Mouse (Mus musculus) MEL-GATA-1-ER (cell line): Measurements from ENCODE around the gene Smarca4.
"Not testable (repeated sequence)": the region's sequence is repeated elsewhere in the genome, so short reads cannot be mapped to it uniquely, and the experiment has no call there.

Experiments
- DNase-seq: peaks from one replicate; pipeline ENCODE4 v3.0.0-alpha.2; 2012; ENCODE audit warnings: low read depth; ENCODE audit errors: extremely low read depth

The Smarca4 gene

DNA sequence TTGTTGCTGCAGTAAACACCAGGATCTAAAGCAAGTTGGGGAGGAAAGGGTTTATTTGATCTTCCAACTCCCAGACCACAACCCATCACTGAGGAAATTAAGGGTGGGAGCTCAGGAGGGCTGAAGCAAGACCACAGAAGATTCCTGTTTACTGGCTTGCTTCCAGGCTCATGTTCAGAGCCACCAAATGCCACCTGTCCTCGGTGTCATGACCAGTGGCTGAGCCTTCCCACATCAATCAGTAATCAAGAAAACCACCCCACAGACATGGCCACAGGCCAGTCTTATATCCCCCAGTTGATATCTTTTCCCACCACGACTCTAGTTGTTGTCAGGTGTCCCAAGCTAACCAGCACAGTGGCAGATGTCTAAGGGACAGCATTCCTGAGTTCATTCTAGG is 37.3 kb downstream of the Smarca4 start:
- no peak for DNase-seq

DNA sequence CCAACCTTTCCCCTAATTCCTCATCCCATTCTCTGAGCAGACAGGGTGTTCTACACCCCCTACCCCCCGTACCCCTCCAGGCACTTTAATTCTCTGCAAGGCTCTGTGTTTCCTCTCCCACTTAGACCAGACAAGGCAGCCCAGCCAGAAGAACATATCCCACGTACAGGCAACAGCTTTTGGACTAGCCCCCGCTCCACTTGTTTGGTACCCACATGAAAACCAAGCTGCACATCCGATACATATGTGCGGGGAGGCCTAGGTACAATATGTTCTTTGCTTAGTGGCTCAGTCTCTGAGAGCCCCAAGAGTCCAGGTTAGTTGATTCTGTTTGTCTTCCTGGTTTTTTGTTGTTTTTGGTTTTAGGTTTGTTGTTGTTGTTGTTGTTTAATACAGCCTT is 46.1 kb downstream of the Smarca4 start:
- DNase-seq = no peak

- DNase-seq = no peak
These were observed 53.0 kb downstream of the Smarca4 start for GRCm38 (mm10) chr9:21668946-21669345.

DNA sequence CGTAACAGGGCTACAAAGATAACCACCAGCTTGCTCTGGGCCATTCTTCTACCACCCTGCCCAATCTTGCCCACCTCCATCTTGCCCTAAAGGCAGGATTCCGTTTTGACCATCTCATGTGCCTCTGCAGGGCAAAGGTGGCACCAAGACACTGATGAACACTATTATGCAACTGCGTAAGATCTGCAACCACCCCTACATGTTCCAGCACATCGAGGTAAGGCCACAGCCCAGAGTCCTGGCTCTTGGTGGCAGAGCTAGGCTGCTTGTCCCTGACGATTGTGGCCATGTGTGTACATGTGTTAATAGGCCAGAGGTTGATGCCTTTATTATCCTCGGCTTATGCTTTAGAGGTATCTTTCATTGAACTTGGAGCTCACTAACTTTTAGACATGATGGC is 54.4 kb downstream of the Smarca4 start:
- no peak for DNase-seq

- no peak for DNase-seq
These were observed 55.8 kb downstream of the Smarca4 start for GRCm38 (mm10) chr9:21671753-21672152.

DNA sequence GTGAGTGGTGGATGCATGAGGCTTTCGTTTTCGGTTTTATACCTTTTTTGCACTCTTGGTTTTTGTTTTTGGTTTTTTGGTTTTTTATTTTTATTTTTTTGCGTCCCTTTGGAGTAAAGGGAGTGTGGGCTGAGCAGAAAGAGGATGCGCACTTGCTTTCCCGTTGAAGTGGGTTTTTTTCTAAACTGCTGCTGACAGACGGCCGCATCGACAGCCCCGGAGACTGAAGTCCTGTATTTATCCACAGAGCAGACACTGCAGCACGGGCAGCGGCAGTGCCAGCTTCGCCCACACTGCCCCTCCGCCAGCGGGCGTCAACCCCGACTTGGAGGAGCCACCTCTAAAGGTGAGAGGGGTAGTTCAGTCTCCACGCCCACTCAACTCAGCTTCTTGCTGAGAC is 61.7 kb downstream of the Smarca4 start:
- DNase-seq = no peak

DNA sequence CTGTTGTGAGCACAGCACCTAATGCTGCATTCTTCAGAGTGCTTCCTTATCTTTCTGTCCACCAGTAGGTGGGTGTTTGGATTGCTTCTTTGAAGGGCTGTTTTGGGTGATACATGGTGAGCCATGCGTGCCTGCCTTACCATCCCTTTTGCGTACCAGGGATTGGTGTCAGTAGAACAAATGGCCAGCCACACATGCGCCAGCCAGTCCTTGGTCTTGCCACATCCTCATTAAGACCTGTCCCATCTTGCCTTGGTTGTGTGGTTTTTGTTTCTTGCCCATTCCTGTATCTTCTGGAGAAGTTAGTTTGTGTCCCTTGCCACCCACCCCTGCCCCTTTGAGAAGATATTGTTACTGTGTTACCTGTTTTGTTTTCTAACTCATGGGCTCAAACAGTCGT is 64.5 kb downstream of the Smarca4 start:
- no peak for DNase-seq

DNA sequence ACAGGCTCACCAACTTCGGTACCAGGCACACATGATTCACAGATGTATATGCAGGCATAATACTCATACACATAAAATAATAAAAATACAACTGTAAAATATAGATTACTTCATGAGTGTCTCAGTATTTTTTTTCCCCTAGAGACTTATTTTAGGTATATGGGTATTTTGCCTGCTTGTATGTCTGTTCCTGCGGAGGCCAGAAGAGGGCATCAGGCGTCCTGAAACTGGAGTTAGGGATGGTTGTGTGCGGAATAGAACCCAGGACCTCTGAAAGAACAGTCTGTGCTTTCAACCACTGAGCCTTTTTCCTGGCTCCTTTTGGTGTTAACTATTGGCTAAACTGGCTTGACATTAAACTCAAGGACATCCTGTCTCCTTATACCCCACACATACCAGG is 66.9 kb downstream of the Smarca4 start:
- no peak for DNase-seq

DNA sequence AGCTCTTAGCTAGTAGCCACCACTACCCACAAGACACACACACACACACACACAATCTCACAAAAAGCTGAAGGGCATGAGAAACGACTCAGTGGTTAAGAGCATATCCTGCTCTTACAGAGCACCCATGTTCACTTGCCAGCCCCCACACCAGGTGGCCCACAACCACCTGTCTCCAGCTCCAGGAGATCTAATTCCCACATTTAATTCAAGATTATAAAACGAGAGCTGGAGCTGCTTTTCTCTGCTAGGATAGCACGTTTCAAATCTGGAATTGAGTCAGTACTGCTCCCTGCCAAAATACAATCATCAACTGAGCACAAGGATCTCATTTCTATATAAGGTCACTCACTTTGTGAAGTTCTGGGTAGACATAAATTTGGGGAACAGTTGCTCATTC is 67.9 kb downstream of the Smarca4 start:
- DNase-seq = no peak

- no peak for DNase-seq
These were observed 72.6 kb downstream of the Smarca4 start for GRCm38 (mm10) chr9:21688554-21688953.

- DNase-seq = no peak
These were observed 74.1 kb downstream of the Smarca4 start for GRCm38 (mm10) chr9:21690031-21690430.

- DNase-seq = no peak
These were observed 75.9 kb downstream of the Smarca4 start for GRCm38 (mm10) chr9:21691862-21692261.

GRCm38 (mm10) chr9:21692491-21692890 is 76.5 kb downstream of the Smarca4 start:
- no peak for DNase-seq

GRCm38 (mm10) chr9:21694071-21694470 is 78.1 kb downstream of the Smarca4 start:
- no peak for DNase-seq

DNA sequence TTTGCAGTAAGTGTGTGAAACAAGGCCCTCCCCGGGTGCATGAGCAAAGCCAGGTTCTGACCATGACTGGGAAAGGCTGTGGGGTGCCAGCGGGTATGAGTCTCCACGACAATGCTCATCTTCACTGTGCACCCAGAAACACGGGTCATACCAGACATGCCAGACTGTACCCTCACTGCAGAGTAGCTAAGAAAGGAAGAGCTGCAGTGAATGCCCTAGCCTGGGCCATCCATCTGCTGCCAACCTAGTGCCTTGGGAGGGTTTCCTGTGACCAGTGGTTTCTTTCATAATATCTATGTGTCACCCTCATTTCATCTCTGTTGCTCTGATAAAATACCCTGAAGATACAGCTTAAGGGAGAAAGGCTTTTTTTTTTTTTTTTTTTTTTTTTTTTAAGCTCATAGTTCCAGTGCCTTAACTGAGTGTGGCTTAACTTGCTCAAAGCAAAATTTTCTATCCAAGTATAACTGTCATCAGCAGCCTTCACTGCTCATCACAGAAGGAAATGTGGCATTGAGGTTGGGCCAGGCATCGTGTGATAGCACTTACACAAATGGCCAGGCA is 79.3 kb downstream of the Smarca4 start:
- no peak for DNase-seq

DNA sequence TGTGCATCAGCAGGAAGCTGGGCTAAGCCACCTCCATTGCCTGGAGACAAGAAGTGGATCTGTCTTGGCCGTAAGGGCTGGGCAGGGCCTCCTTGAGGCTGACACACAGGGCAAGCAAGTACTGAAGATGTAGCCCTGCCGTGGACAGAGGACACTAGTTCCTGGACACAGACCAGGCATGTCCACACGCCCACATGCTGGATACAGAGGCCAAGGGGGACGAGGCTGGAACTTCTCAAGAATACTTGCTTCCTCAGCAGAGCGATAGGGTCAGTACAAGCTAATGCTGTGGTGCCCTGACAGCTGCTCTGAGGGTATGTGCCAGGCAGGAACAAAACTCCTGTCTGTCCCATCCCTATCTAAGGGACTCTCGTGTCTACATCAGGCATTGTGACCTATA is 81.2 kb downstream of the Smarca4 start:
- no peak for DNase-seq

DNA sequence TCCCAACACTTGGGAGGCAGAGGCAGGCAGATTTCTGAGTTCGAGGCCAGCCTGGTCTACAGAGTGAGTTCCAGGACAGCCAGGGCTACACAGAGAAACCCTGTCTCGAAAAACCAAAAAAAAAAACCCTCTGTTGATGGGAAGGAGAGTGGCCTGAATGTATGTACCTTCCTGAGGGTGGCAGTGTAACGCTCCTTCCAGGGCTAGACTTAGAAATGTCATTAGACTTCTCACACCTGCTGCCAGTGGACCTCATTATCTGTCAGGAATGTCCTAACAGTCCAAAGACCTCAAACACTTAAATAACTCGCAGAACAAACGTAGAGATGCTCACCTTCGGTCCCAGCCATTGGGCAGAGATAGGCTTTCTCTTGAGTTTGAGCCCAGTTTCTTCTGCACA is 83.3 kb downstream of the Smarca4 start:
- DNase-seq = not testable (repeated sequence)

DNA sequence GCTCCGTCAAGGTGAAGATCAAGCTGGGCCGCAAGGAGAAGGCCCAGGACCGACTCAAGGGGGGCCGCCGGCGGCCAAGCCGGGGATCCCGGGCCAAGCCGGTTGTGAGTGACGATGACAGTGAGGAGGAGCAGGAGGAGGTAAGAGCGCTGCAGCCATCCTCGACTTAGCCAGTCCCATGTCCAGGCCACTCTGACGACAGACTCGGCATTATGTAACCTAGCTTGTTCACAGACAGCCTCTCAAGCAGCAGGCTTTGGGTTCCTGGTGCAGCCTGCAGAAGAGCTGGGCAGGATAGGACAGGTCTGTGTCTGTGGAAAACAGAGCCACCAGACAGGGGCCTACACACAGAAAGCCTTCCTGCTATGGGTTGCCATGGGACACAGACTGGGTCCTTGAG is 85.1 kb downstream of the Smarca4 start:
- DNase-seq = no peak

- no peak for DNase-seq
These were observed 87.5 kb downstream of the Smarca4 start for GRCm38 (mm10) chr9:21703494-21703893.

GRCm38 (mm10) chr9:21706085-21706484 is 90.1 kb downstream of the Smarca4 start:
- no peak for DNase-seq

DNA sequence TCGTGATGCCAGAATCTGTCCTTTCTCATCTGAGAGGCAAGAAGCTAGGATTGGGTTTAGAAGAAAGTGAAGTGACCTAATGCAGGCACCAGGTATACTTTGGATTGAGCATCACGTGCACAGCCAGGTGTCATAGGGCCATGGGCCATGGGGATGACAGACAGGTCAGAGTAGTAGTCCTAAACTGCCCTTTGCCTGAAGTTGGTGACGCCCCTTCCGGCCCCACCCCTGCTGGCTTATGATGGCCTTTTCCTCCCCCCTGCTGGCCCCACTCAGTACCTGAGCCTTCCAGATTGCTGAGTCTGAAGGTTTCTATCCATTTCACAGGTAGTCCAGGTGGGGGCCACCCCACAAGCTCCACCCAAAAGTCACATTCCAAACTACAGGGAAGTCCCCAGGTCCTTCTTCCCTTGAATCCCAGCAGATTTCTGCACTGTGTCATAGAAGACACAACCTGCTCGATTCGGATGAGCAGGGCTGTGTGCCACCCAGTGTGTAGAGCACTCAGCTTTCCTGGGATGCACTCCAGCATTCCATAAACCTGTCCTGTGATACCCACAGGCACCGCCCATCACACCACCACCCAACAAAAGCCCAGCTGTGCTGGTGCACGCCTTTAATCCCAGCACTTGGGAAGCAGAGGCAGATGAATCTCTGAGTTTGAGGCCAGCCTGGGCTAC is 90.8 kb downstream of the Smarca4 start:
- DNase-seq = no peak

DNA sequence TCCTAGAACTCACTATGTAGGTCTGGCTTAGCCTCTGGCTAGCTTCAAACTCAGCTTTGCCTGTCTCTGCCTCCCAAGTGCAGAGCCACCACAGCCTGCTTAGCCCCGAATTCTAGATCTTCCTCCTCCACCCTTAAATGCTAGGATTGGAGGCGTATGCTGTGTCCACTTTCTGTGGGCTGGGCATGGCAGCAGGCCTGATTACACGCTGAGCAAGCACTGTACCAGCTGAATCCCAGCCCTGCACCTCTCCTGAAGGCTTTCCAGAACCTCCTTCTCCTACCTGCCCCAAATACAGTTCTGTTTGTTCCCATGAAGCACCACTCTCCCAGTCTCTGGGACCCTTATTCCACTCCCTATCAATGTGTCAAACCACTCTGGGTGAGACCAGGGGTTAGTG is 93.4 kb downstream of the Smarca4 start:
- DNase-seq = no peak

DNA sequence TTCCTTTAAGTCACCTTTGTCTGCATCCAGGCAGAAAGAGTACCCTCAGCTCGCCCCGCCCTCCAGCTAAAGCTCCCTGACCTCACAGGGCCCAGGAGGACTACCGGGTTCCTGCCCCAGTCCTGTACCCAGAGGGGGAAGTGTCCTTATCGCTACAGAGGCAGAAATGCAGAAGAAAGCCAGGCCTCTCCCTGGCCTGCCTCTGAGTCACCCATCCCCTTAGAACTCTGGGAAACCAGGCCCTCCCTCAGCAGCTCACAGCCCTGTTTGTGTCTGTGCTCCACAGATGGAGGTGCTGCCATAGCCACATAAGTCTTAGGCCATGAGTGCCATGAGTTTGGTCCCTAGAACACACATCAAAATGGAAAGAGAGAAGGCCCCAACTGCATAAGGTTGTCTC is 99.3 kb downstream of the Smarca4 start:
- peak; percentile 98 for DNase-seq

DNA sequence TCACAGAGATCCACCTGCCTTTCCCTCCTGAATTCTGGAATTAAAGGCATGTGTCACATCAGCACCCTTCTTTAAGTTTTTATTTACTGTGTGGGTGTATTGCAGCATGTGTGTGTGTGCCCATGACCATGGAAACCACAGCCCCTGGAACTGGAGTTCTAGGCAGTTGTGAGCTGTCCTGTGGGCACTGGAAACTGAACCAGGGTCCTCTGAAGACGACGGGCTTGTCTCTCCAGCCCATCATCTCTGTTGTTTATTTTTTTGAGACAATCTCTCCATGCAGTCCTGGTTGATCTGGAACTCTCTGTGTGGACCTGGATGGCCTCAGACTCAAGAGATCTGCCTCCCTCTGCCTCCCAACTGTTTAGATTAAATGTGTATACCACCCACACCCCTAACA is 101.0 kb downstream of the Smarca4 start:
- DNase-seq = no peak
